Mouse (Mus musculus): ENCODE results near the gene Gm10160. TPM values are rescaled to one million over a fixed set of nuclear protein-coding genes. Genes with fewer than 3 reads are reported as not detected.
A peak's percentile ranks its signal among the peaks of the same experiment; 100 is the strongest.

The Gm10160 gene
- total and polyA plus RNA-seq, 2 experiments from 2014 or later, result not detected

- no peaks in the 10 kb centered on the region for H3K36me3 ChIP-seq (ENCODE audit: insufficient read depth, low read length)
- no peak overlapping the region for H3K27ac ChIP-seq
- no peak for ATAC-seq
- H3K4me2 ChIP-seq (ENCODE audit: low read depth, low read length), result peak overlapping the region; percentile 81; the same call in 1 of the 2 replicates
- DNase-seq (ENCODE audit: low spot score), result no peak
- H3K9ac ChIP-seq (replicated peaks; ENCODE audit: low read length), result no peak overlapping the region
- peaks cover 25% of the 10 kb centered on the region for H3K4me1 ChIP-seq (ENCODE audit: insufficient read depth, low read length)
- H3K4me3 ChIP-seq (ENCODE audit: low read length), result no peak overlapping the region
- no peaks in the 10 kb centered on the region for H3K27me3 ChIP-seq (ENCODE audit: insufficient read depth, low read length)
- 65% methylated on average over 3 of the region's 3 CpGs for WGBS
- no peaks in the 10 kb centered on the region for H3K9me3 ChIP-seq (ENCODE audit: low read length)
- no peak for TF ChIP-seq CTCF (IDR thresholded peaks at IDR 0.05; ENCODE audit: low read depth)
Observed at GRCm38 (mm10) chr7:81824906-81825305, 30.7 kb downstream of the Gm10160 start.

GRCm38 (mm10) chr7:81806067-81806466 lies 49.5 kb downstream of the Gm10160 start:
- Histone ChIP-seq H3K4me3 (ENCODE audit: low read length) (no peak overlapping the region), H3K9ac (replicated peaks; ENCODE audit: low read length) (no peak overlapping the region), H3K36me3 (ENCODE audit: insufficient read depth, low read length) (no peaks in the 10 kb centered on the region), H3K27ac (no peak overlapping the region), H3K9me3 (ENCODE audit: low read length) (no peaks in the 10 kb centered on the region), H3K27me3 (ENCODE audit: insufficient read depth, low read length) (no peaks in the 10 kb centered on the region), H3K4me1 (ENCODE audit: insufficient read depth, low read length) (no peaks in the 10 kb centered on the region), H3K4me2 (ENCODE audit: low read depth, low read length) (no peak overlapping the region)
- no peak for TF ChIP-seq CTCF (IDR thresholded peaks at IDR 0.05; ENCODE audit: low read depth)
- ATAC-seq (no peak), DNase-seq (ENCODE audit: low spot score) (no peak)
- 71% methylated on average over 5 of the region's 5 CpGs for WGBS

Other genes starting within 250 kb of the Gm10160 start
- 30.3 and 37.6 TPM in 2 replicates for gene Homer2, start 148.3 kb downstream of the Gm10160 start, total RNA-seq (2014; rRNA removed)
- gene Homer2, start 148.3 kb downstream of the Gm10160 start, polyA plus RNA-seq (2015; fragmentation: Nextera tagmentation; extraction: Ambion mirVana), result 44.4 and 46.0 TPM in 2 replicates
- gene Ramac, start 92.9 kb downstream of the Gm10160 start, total RNA-seq (2014; rRNA removed), result 45.2 and 52.0 TPM in 2 replicates
- 165 and 170 TPM in 2 replicates for gene Ramac, start 92.9 kb downstream of the Gm10160 start, polyA plus RNA-seq (2015; fragmentation: Nextera tagmentation; extraction: Ambion mirVana)
- 26.2 and 41.8 TPM in 2 replicates for gene 3110040N11Rik, start 66.3 kb downstream of the Gm10160 start, total RNA-seq (2014; rRNA removed)
- gene 3110040N11Rik, start 66.3 kb downstream of the Gm10160 start, polyA plus RNA-seq (2015; fragmentation: Nextera tagmentation; extraction: Ambion mirVana), result 43.4 and 48.9 TPM in 2 replicates
- 93.0 and 100 TPM in 2 replicates for gene Btbd1, start 26.4 kb downstream of the Gm10160 start, total RNA-seq (2014; rRNA removed)
- 86.3 and 86.8 TPM in 2 replicates for gene Btbd1, start 26.4 kb downstream of the Gm10160 start, polyA plus RNA-seq (2015; fragmentation: Nextera tagmentation; extraction: Ambion mirVana)
- 17.3 and 25.7 TPM in 2 replicates for gene Tm6sf1, start 3.2 kb upstream of the Gm10160 start, total RNA-seq (2014; rRNA removed)
- gene Tm6sf1, start 3.2 kb upstream of the Gm10160 start, polyA plus RNA-seq (2015; fragmentation: Nextera tagmentation; extraction: Ambion mirVana), result 12.4 and 12.7 TPM in 2 replicates
- 85.2 and 91.3 TPM in 2 replicates for gene Hdgfl3, start 78.7 kb upstream of the Gm10160 start, total RNA-seq (2014; rRNA removed)
- 51.5 and 53.4 TPM in 2 replicates for gene Hdgfl3, start 78.7 kb upstream of the Gm10160 start, polyA plus RNA-seq (2015; fragmentation: Nextera tagmentation; extraction: Ambion mirVana)
- 0.04 and 0.47 TPM in 2 replicates for gene Bnc1, start 136.5 kb upstream of the Gm10160 start, total RNA-seq (2014; rRNA removed)
- 0.04 TPM in 1 of 2 replicates, not detected in the other for gene Bnc1, start 136.5 kb upstream of the Gm10160 start, polyA plus RNA-seq (2015; fragmentation: Nextera tagmentation; extraction: Ambion mirVana)